Mouse (Mus musculus) right cerebral cortex, adult 18-20 months (tissue): ENCODE results near the gene Faap20.
"Not testable (repeated sequence)": the region's sequence is repeated elsewhere in the genome, so short reads cannot be mapped to it uniquely, and the experiment has no call there.

Experiments
- DNase-seq: peaks from one replicate; pipeline ENCODE4 v3.0.0; 2022; ENCODE audit warnings: mixed read lengths

Faap20 gene

DNA sequence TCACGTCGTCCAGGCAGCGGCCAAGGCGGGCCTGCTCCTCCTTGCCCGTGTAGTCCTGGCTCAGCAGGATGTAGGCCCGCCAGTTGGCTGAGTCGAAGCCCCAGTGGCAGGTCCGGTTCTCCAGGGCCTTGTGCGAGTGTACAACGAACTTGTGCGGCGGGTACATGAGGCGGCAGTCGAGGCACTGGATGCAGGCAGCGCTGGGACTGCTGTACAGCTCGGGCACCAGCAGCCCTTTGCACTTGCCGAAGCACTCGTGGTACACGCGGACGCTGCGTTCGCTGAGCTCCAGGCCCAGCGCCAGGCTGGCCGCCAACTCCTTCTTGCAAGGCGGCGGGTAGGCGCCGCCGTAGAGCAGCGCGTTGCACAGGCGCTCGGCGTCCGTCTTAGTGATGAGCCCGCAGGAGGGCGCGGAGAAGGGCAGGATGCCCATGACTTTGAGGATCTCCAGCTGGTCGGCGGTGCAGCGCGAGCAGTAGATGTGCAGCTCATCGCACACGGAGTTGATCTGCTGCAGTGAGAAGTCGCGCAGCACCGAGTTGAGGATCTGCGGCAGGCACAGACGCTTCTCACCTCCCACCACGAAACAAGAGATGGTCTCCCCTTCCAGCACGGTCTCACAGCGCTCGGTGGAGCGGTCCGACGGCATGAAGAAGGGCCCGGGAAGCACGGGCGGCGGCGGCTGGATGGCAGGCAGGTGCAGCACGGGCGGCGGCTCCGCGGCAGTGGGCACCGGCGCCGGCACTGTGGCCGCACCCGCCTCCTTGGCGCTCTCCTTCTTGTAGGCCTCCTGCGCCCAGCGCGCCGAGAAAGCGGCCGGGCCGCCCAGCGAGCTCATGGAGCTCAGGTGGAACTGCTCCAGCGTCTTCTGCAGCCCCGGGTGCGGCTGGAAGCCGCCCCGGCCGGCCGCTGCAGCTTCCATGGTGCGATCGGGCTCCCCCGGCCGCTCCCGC, 27.7 kb upstream of the Faap20 start:
- DNase-seq: peak; percentile 81

DNA sequence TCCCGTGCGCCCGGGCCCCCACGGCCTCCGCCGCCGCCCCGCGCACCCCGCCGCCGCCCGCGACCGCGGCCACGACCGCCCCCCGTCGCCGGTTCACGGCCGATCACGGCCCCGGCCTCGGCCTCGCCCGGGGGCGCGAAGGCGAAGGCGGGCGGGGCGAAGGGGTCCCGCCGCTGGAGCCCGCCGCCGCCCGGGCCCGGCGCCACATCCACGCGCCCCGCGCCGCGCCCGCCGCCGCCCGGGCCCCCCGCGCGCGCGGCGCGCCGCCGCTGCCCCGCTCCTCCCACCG, 27.1 kb upstream of the Faap20 start, which contains the start of gene Ski:
Gene Ski, minus strand, starts transcription at position 41 of the 289 bp plus-strand sequence.
- DNase-seq: no peak

DNA sequence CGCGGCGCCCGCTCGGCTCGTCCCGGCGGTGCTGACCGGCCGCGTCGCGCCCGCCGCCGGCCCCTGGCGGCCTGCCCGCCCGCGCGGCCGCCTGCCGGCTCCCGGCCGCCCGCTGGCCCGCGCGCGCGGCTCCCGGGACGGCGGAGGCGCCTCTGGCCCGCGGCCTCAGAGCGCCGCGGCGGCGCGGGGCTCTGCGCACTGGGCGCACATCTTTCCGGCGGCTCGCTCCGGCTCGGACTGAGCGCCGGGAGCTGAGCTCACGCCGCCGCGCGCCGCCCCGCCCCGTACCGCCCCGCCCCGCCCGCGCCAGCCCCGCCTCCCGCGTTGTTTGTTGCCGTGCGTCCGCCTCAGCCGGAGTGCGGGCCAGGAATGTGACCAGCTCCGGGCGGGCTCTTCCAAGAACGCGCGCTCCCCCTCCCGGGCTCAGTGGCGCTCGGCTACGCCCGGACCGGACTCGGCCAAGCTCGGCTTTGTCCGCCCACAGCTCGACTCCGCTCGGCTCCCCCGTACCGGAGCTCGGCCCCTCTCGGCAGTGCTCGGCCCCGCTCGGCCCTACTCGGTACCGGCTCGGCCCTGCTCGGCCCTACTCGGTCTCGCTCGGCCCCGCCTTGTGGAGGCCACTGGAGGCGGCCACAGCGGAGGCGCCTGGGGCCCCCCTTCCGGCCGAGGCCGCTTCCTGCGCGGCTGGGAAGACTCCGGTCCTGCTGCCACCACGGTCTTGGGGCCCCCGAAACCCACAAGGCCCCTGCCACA, 26.6 kb upstream of the Faap20 start:
- peak; percentile 98 for DNase-seq

DNA sequence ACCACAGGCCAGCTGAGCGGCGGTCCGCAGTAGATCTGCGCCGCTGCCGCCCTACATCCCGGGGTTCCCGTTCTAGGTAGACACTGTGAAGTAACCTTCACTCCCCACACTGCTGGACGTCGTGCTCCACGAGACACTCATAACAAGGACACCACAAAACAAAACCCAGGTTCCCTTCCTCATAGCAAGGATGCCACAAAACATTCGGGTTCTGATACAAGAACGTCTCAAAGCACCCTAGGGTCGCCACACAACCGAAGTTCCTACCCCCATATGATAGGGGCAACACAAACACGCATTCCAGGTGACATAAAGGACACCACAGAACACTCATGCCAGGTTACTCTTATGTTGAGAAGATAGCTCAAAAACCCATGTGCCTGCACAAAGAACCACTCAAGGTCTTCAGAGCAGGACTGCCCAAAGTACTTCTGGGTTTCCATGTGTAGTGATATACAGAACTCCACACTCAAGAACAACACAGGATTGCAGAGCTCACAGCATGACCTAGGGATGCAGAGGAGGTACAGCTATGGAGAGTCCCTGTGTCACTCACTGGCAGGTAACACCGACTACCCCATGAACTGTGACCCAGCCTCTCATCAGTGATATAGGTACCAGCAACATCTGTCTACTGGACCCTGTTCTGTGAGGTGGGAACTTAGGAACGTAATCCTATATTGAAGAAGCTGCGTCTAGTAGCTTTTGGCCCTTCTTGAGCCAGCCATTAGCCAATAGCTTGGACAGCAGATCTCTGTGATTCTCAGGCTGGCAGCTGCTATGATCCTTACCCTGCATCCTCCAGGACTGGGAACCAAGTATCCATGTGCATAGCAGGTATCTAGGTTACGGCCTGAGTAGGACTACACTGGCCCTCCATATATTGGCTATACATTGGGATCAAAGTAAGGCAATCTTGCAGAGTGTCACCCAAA, 25.7 kb upstream of the Faap20 start:
- no peak for DNase-seq

DNA sequence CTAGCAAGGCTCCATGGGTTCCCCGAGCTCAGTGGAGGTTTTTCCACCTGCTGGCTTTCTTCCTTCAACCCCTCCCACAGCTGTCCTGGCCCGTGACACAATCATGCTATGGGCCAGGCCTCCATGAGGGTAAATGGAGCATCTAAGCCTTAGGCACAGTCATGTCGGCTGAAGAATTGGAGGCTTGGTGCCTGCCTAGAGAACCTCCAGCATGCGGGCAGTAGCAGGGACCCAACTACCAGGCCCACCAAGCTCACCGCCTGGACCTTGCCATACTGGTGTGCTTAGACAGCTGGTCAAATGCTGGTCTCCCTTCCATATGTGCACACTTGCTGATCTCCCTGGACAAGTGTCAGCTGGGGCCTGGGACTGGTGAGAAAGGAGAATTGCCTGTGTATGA, 23.7 kb upstream of the Faap20 start:
- no peak for DNase-seq

GRCm38 (mm10) chr4:155227986-155228385, 21.6 kb upstream of the Faap20 start:
- DNase-seq: no peak

DNA sequence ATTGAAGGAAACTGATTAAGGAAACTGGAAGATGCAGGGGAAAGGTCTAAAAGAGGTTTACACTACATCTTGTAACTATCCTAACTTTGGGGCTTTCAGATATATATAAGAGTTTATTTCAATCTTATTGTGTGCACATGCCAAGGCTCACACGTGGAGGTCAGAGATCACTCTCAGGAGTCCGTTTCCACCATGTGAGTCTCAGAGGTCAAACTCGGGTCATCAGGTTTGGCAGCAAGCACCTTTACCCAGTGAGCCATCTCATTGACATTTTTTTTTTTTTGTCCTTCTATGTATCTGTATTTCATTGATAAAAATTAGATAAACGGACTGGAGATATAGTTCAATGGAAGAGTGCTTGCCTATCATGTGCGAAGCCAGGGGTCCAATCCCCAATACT, 21.1 kb upstream of the Faap20 start:
- DNase-seq: no peak

GRCm38 (mm10) chr4:155233878-155234277, 15.7 kb upstream of the Faap20 start:
- DNase-seq: peak; percentile 92

- DNase-seq: no peak
These were observed 15.0 kb upstream of the Faap20 start for GRCm38 (mm10) chr4:155234371-155235310.

- DNase-seq: peak; percentile 96
These were observed 14.1 kb upstream of the Faap20 start for GRCm38 (mm10) chr4:155235311-155236119.

DNA sequence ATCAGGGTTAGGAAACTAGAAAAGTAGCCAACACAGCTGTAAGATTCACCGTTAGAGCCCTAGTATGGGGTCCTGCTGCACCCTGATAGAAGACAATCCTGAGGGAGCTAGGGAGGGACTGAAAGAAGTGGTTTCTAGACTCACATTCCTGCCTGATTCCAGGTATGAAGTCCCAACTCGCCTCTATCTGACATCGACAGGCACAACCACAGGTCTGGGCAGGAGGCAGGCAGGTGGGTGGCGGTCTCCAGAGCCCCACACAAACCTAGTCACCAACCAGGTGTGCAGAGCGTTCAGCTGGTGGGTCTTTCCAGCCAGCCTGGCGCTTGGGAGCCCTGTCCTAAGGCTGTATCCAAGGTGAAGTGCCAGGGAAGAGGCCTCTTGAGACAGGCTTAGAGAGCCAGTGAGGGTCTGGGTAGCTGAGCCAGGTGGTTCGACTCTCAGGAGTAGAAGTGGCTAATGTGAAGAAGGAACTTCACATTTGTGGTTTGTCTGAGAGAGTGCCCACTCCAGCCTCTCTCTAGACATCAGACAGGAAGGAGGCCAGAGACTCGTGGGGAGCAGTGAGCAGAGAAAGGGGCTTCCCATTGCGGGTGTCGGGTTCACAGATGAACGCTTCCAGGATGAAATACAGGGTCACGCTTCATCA, 12.7 kb upstream of the Faap20 start:
- no peak for DNase-seq

DNA sequence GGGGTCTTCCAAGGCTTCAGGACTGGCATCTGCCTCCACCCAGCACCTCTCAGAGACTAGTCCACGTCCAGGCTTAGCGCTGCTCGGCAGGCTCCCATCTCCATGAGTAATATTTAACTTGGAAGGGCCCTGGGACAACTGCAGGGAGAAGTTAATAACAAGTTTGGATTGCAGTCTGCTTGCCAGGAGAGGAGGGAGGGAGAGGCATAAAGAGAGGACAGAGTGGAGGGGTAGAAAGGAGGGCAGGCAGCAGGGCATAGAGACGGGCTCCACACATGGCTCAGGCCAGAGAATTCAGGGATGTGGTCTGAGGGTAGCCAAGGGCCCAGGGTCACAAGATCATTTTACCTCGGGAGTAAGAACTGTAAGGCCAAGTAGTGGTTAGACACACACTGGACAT, 11.3 kb upstream of the Faap20 start:
- no peak for DNase-seq

- DNase-seq: no peak
These were observed 10.1 kb upstream of the Faap20 start for GRCm38 (mm10) chr4:155239494-155239893.

GRCm38 (mm10) chr4:155241789-155242188, 7.8 kb upstream of the Faap20 start:
- DNase-seq: no peak

DNA sequence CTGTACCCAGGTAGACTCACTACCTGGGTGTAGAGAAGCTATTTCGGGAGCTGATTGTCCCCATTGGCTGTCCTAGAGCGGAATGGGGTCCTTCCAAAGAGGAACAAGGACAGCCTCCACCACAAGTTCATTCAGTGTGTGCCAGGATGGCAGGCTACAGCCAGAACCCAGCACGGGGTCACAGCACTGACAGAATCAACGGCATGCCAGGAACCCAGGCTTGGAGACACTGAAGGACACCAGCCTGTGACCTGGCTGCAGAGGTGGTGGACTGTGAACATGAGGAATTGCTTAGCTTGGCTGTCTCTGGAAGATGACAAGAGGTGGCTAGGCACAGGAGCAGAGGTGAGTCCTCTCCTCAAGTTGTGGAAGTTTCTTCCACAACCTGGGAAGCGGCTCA, 7.3 kb upstream of the Faap20 start:
- no peak for DNase-seq

GRCm38 (mm10) chr4:155243233-155243632, 6.4 kb upstream of the Faap20 start:
- no peak for DNase-seq

DNA sequence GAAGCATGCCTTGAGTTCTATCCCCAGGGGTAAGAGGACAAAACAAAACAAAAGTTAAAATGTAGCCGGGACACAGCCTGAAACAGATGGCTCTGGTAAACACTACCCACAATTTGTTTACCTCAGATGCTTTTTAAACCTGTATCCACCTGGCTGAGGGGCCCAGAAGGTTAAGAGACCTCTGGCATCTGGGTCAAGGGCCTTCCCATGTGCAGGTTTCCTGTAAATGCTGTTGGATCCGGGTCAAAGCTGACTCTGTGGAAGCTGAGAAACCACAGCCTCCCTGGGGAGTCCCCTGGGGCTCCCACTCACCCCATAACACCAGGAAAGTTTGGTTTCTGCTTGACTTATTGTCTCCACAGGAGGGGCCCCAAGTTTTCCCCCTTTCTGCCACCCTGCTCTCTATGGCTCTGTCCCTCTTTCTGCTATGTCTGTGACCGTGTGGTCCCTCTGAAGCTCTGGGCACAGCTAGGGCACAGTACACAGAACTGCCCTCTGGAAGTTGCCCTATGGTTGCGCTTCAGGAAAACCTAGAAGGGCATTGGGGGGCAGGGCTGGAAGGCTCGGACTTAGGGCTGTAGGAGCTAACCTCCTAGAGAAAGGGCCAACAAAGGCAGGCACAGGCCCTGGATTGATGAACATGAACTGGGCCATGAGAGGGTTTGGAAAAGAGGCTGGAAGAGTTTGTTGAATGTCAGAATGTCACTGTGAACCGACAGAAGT, 3.7 kb upstream of the Faap20 start:
- DNase-seq: no peak

GRCm38 (mm10) chr4:155246691-155247105, 2.9 kb upstream of the Faap20 start:
- DNase-seq: peak; percentile 83

DNA sequence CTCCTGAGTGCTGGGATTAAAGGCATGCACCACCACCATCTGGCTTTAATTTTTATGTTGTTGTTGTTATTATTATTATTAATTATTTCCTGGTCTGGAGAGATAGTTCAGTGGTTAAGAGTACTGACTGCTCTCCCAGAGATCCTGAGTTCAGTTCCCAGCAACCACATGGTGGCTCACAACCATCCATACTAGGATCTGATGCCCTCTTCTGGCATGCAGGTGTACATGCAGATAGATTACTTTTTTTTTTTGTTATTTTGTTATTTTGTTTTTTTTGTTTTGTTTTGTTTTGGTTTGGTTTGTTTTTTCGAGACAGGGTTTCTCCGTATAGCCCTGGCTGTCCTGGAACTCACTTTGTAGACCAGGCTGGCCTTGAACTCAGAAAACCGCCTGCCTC, 1.5 kb upstream of the Faap20 start:
- DNase-seq: not testable (repeated sequence)

- DNase-seq: peak; percentile 93
These were observed 350 bp upstream of the Faap20 start for GRCm38 (mm10) chr4:155249257-155249647.
